Mouse (Mus musculus) lung, adult 2 months (tissue): Measurements from ENCODE around the gene Ptpn9. TPM values are rescaled to one million over a fixed set of nuclear protein-coding genes. Genes with fewer than 3 reads are reported as not detected.
"Not testable (repeated sequence)": the region's sequence is repeated elsewhere in the genome, so short reads cannot be mapped to it uniquely, and the experiment has no call there.

Source experiments
- DNase-seq: peaks from one replicate; pipeline ENCODE4 v3.0.0; 2022
- H3K4me1 ChIP-seq: fragments of 200-500 bp; 2 replicates; pipeline ENCODE4 v1.6.1; 2011; ENCODE audit warnings: low read length; ENCODE audit not compliant: control insufficient read depth, insufficient read depth
- H3K4me3 ChIP-seq: fragments of 200-500 bp; replicated peaks from 2 replicates; pipeline ENCODE3; 2011; ENCODE audit warnings: low read depth, mild to moderate bottlenecking, control low read depth, low read length; ENCODE audit errors: extremely low read depth
- CTCF ChIP-seq: fragments of 200-500 bp; IDR thresholded peaks from 2 replicates; pipeline ENCODE4 v1.5.1; 2011; ENCODE audit warnings: mild to moderate bottlenecking, low read length, control low read depth; ENCODE audit not compliant: insufficient read depth
- POLR2A ChIP-seq: fragments of 200-500 bp; IDR thresholded peaks from 2 replicates; pipeline ENCODE4 v1.6.1; 2011; ENCODE audit warnings: low read depth, mild to moderate bottlenecking, control low read depth, low read length, borderline replicate concordance; ENCODE audit errors: extremely low read depth
- WGBS: fragments of 180-500 bp; shearing (Covaris S2); methylation state at CpG from one replicate; pipeline ENCODE4 v1.1.7; 2018; 5-methylcytosine and 5-hydroxymethylcytosine counted together
- polyA plus RNA-seq: library from polyadenylated mRNA; depleted of rRNA; stranded (reverse); fragments of >200 nt; gene quantifications from 2 replicates; pipeline ENCODE4 v1.2.3, GENCODE M21; 2012; rRNA removed

Gene Ptpn9
- polyA plus RNA-seq = 30.3 and 35.4 TPM in 2 replicates

DNA sequence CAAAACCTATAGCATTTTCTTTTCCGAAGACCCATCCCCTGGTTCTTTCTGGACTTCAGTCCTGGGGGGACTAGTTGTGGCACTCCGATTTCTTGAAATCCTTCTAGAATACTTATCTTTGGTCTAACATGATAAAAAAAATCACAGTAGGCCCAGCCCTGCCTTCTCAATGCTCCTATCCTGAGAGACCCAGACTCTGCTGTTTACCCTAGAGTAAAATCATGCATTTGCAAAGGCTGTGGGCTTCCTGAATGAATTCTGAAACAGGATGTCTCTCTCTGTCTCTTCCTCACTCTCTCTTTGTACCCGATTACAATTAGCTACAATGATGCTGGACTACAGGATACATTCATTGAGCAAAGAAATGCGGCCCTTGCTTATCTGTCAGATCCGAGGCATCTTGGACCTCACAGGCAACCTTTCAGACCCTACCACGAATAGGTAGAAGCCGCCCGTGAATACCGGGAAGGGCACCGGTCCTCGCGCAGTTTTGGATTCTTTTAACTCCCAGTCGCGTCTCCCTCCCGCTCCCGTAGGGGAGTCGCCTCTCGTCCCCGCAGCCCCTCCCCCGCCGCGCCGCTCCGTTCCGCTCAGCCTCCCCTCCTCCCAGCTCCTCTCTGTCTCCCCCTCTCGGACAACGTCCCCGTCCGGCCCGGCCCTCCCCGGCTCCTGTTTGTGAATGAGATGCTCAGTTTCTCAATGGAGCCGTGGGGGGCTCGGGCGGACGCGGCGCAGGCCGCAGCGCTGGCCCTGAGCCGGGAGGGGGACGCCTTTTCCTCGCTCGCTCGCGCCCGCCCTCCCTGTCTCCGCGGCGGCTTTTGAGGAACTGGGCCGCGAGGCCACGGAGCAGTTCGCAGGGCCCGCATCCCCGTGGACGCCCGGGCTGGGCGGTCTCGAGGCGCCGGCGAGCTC is at the start of gene Ptpn9:
Gene Ptpn9 (plus strand): TSS at position 638 of the 912 bp plus-strand sequence.
- peaks cover 5% of the 10 kb centered on the region; the same call in 1 of the 2 replicates for H3K4me1 ChIP-seq
- 3% methylated on average over 62 of the region's 62 CpGs for WGBS
- peak within 1 kb of the TSS; percentile 91 for H3K4me3 ChIP-seq
- DNase-seq = peak; percentile 86
- TF ChIP-seq POLR2A (peak; percentile 47; the same call in 1 of the 2 replicates), CTCF (no peak)

DNA sequence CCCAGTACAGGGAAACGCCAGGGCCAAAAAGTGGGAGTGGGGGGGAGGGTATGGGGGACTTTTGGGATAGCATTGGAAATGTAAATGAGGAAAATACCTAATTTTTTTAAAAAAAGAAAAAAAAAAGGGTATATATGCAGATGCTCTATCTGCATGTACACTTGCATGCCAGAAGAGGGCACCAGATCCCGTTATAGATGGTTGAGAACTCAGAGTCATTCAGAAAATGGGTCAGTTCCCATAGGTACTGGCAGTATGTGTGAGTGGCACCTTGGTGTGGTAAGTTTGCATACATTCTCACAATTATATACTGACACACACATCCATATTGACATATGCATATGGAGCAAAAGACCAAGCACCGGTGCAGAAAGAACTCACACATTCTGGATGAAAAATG is 47.2 kb upstream of the Ptpn9 start:
- TF ChIP-seq CTCF = peak; percentile 23; the same call in 1 of the 2 replicates

GRCm38 (mm10) chr9:56948699-56949098 is 46.0 kb upstream of the Ptpn9 start:
- DNase-seq, H3K4me3 ChIP-seq, H3K4me1 ChIP-seq: not testable (repeated sequence)
- 67% methylated on average over 5 of the region's 5 CpGs for WGBS

More for the DNA sequence above, 47.2 kb upstream of the Ptpn9 start:
- not testable (repeated sequence) for H3K4me3 ChIP-seq, H3K4me1 ChIP-seq
- peak; percentile 16 for DNase-seq
- WGBS = 20% methylated on average over 3 of the region's 3 CpGs

DNA sequence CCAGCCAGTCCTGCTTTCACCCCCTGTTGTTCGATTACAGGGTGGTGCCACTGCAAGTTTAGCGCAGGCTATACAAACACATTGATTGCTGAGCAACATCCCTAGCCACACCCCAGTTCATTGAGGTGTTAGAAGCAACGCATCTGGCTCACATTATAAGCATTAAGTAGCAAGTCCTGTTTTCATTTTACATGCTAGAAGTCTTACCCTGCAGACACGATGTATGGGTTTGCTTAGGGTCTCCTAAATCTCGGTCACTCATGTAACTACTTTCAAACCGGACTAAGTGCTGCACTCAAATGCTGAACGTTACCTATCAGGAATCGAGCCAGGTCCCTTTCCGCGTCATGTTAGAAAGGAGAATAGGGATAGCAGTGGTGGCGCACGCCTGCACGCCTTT is 45.0 kb upstream of the Ptpn9 start:
- peak overlapping the region; percentile 21 for H3K4me3 ChIP-seq

GRCm38 (mm10) chr9:56950414-56951400 is 44.0 kb upstream of the Ptpn9 start, which contains the start of gene Snupn:
TSS of gene Snupn (plus strand) at chr9:56950878.
- TF ChIP-seq POLR2A (peak; percentile 92; the same call in 1 of the 2 replicates), CTCF (no peak)
- H3K4me1 ChIP-seq = peaks cover 6% of the 10 kb centered on the region
- WGBS = under 1% methylated on average over 50 of the region's 50 CpGs
- peak within 1 kb of the TSS; percentile 100 for H3K4me3 ChIP-seq
- DNase-seq = peak; percentile 96

More for the DNA sequence above, 45.0 kb upstream of the Ptpn9 start:
- H3K4me1 ChIP-seq = peaks cover 6% of the 10 kb centered on the region
- DNase-seq = peak; percentile 12
- TF ChIP-seq CTCF (no peak), POLR2A (no peak)
- WGBS = 10% methylated on average over 13 of the region's 13 CpGs

- TF ChIP-seq CTCF = no peak
- no peak for TF ChIP-seq POLR2A
- H3K4me1 ChIP-seq = peaks cover 6% of the 10 kb centered on the region
- 100% methylated on average over 1 of the region's 1 CpGs for WGBS
- DNase-seq = no peak
- no peak overlapping the region for H3K4me3 ChIP-seq
Measured at GRCm38 (mm10) chr9:56953562-56953961, 41.2 kb upstream of the Ptpn9 start.

GRCm38 (mm10) chr9:56956966-56957675 is 37.6 kb upstream of the Ptpn9 start:
- 40% methylated on average over 7 of the region's 7 CpGs for WGBS
- DNase-seq = no peak
- Histone ChIP-seq H3K4me3 (no peak overlapping the region), H3K4me1 (no peaks in the 10 kb centered on the region)
- TF ChIP-seq POLR2A (no peak), CTCF (no peak)

- 92% methylated on average over 2 of the region's 2 CpGs for WGBS
- DNase-seq = no peak
- TF ChIP-seq POLR2A (no peak), CTCF (no peak)
- no peak overlapping the region for H3K4me3 ChIP-seq
- no peaks in the 10 kb centered on the region for H3K4me1 ChIP-seq
Measured at GRCm38 (mm10) chr9:56958689-56959088, 36.0 kb upstream of the Ptpn9 start.

DNA sequence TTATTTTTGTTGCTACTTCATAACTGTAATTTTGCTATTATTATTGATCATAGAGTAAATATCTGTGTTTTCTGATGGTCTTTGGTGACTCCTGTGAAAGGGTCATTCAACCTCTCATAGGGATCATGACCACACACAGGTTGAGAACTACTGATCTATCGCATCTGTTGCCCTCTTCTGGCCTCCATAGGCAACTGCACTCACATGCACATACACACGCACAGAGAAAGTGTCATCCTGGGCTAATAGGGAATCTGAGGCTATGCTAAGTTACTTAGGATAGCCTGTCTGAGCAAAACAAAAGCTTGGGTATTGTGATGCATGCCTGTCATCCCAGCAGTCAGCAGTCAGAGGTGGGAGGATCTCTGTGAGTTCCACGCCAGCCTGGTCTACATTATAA is 33.1 kb upstream of the Ptpn9 start:
- 96% methylated on average over 3 of the region's 3 CpGs for WGBS
- TF ChIP-seq POLR2A (no peak), CTCF (no peak)
- DNase-seq = no peak
- Histone ChIP-seq H3K4me3 (no peak overlapping the region), H3K4me1 (no peaks in the 10 kb centered on the region)
